Mouse (Mus musculus) small intestine, adult 2 months (tissue): Measurements from ENCODE around the gene Scube3. TPM values are rescaled to one million over a fixed set of nuclear protein-coding genes. Genes with fewer than 3 reads are reported as not detected.

ENCODE experiments used
- H3K27ac ChIP-seq: fragments of 200-500 bp; 2 replicates; pipeline ENCODE4 v1.5.1; 2012; ENCODE audit warnings: low read depth, low read length, control low read depth, inconsistent platforms; ENCODE audit not compliant: insufficient read depth
- H3K27me3 ChIP-seq: fragments of 200-500 bp; 2 replicates; pipeline ENCODE4 v1.6.1; 2012; ENCODE audit warnings: mild to moderate bottlenecking, moderate library complexity, low read length, inconsistent platforms; ENCODE audit not compliant: control insufficient read depth, insufficient read depth
- H3K36me3 ChIP-seq: fragments of 200-500 bp; 2 replicates; pipeline ENCODE4 v1.6.1; 2012; ENCODE audit warnings: mild to moderate bottlenecking, low read length, control low read depth, inconsistent platforms; ENCODE audit not compliant: control insufficient read depth, insufficient read depth
- H3K4me1 ChIP-seq: fragments of 200-500 bp; 2 replicates; pipeline ENCODE4 v1.6.1; 2012; ENCODE audit warnings: low read length, inconsistent platforms, mixed read lengths; ENCODE audit not compliant: control insufficient read depth, insufficient read depth, insufficient read length
- H3K4me3 ChIP-seq: fragments of 200-500 bp; 2 replicates; pipeline ENCODE4 v1.5.1; 2012; ENCODE audit warnings: low read depth, mild to moderate bottlenecking, control low read depth, inconsistent platforms, low read length, moderate library complexity
- CTCF ChIP-seq: fragments of 200-500 bp; IDR thresholded peaks from 2 replicates; pipeline ENCODE4 v1.5.1; 2012; ENCODE audit warnings: low read depth, mild to moderate bottlenecking, control low read depth, inconsistent platforms, low read length, moderate library complexity, mixed read lengths; ENCODE audit not compliant: insufficient replicate concordance, insufficient read length; ENCODE audit errors: extremely low read depth
- POLR2A ChIP-seq: fragments of 200-500 bp; IDR thresholded peaks from 2 replicates; pipeline ENCODE4 v1.6.1; 2012; ENCODE audit warnings: low read depth, mild to moderate bottlenecking, control low read depth, inconsistent platforms, low read length, moderate library complexity
- WGBS: fragments of 180-500 bp; shearing (Covaris S2); methylation state at CpG from one replicate; pipeline ENCODE4 v1.1.7; 2018; 5-methylcytosine and 5-hydroxymethylcytosine counted together
- polyA plus RNA-seq: library from polyadenylated mRNA; depleted of rRNA; stranded (reverse); fragments of >200 nt; gene quantifications from 2 replicates; pipeline ENCODE4 v1.2.3, GENCODE M21; 2012; rRNA removed

The Scube3 gene
- polyA plus RNA-seq, 1 experiment = 1.2 TPM

- TF ChIP-seq POLR2A = peak; percentile 43; the same call in 1 of the 2 replicates
- no peak for TF ChIP-seq CTCF
- Histone ChIP-seq H3K4me3 (peak overlapping the region; percentile 78), H3K4me1 (peaks cover 35% of the 10 kb centered on the region), H3K27ac (peak overlapping the region; percentile 57), H3K36me3 (no peaks in the 10 kb centered on the region), H3K27me3 (no peaks in the 10 kb centered on the region)
- WGBS = 1% methylated on average over 46 of the region's 46 CpGs
Observed at GRCm38 (mm10) chr17:28223561-28224391, 81.8 kb downstream of the Scube3 start.

Other genes with a start within 250 kb of the Scube3 start
- 16.8 and 28.2 TPM in 2 replicates for gene Anks1, start 232.8 kb upstream of the Scube3 start, polyA plus RNA-seq
- gene Taf11, start 232.3 kb upstream of the Scube3 start, polyA plus RNA-seq = 2.0 and 3.9 TPM in 2 replicates
- gene Tcp11, start 61.5 kb upstream of the Scube3 start, polyA plus RNA-seq = 0.29 and 0.48 TPM in 2 replicates
- 27.4 and 39.8 TPM in 2 replicates for gene Zfp523, start 35.0 kb downstream of the Scube3 start, polyA plus RNA-seq
- 4.0 and 7.0 TPM in 2 replicates for gene Def6, start 65.6 kb downstream of the Scube3 start, polyA plus RNA-seq
- gene Ppard, start 90.6 kb downstream of the Scube3 start, polyA plus RNA-seq = 118 and 203 TPM in 2 replicates
- gene Fance, start 171.4 kb downstream of the Scube3 start, polyA plus RNA-seq = 13.3 and 16.6 TPM in 2 replicates
- 1,432 and 2,365 TPM in 2 replicates for gene Rpl10a, start 186.3 kb downstream of the Scube3 start, polyA plus RNA-seq
- gene Tead3, start 208.7 kb downstream of the Scube3 start, polyA plus RNA-seq = 25.2 and 36.7 TPM in 2 replicates
- 0.34 TPM in 1 of 2 replicates, not detected in the other for gene Tulp1, start 223.1 kb downstream of the Scube3 start, polyA plus RNA-seq